Mouse (Mus musculus) gastrocnemius, postnatal 4 days (tissue): ENCODE measurements around the gene Nfyc. TPM values are rescaled to one million over a fixed set of nuclear protein-coding genes. Genes with fewer than 3 reads are reported as not detected.
A peak's percentile ranks its signal among the peaks of the same experiment; 100 is the strongest.

Experiments
- DNase-seq, 2 experiments: peaks; one replicate each; pipeline ENCODE4 v3.0.0; 2021 to 2022; ENCODE audit warnings: low spot score in 2 of 2, mixed read lengths in 2 of 2
- total RNA-seq, 2 experiments: library from RNA; stranded (reverse); gene quantifications; 2 replicates each; pipeline ENCODE4 v1.2.3; 2021

Gene Nfyc
- total RNA-seq, 2 experiments from 2014 or later = 51.1 to 55.6 TPM

GRCm38 (mm10) chr4:120755801-120756200, 75.6 kb downstream of the Nfyc start:
- no peak for DNase-seq

GRCm38 (mm10) chr4:120755299-120755698, 76.1 kb downstream of the Nfyc start:
- peak; percentile 65 to 80 for DNase-seq

- no peak for DNase-seq
Measured at GRCm38 (mm10) chr4:120749601-120750000, 81.8 kb downstream of the Nfyc start.

GRCm38 (mm10) chr4:120747941-120748866, 83.2 kb downstream of the Nfyc start, which contains the start of gene Kcnq4:
TSS of gene Kcnq4 (minus strand) at chr4:120748612.
- DNase-seq = peak in 1 of 2 experiments; percentile 11

GRCm38 (mm10) chr4:120747243-120747792, 84.1 kb downstream of the Nfyc start:
- peak in 1 of 2 experiments; percentile 58 for DNase-seq

GRCm38 (mm10) chr4:120746552-120747150, 84.7 kb downstream of the Nfyc start:
- DNase-seq = peak; percentile 38 to 53

GRCm38 (mm10) chr4:120745731-120746551, 85.4 kb downstream of the Nfyc start:
- DNase-seq = peak in 1 of 2 experiments; percentile 50

GRCm38 (mm10) chr4:120743636-120744035, 87.7 kb downstream of the Nfyc start:
- no peak for DNase-seq

GRCm38 (mm10) chr4:120741303-120741702, 90.1 kb downstream of the Nfyc start:
- DNase-seq = peak in 1 of 2 experiments; percentile 30

- no peak for DNase-seq
Measured at GRCm38 (mm10) chr4:120734012-120734622, 97.3 kb downstream of the Nfyc start.

GRCm38 (mm10) chr4:120732737-120733136, 98.6 kb downstream of the Nfyc start:
- DNase-seq = no peak

GRCm38 (mm10) chr4:120731030-120731644, 100.2 kb downstream of the Nfyc start:
- peak in 1 of 2 experiments; percentile 69 for DNase-seq

GRCm38 (mm10) chr4:120730574-120730973, 100.8 kb downstream of the Nfyc start:
- DNase-seq = no peak

- peak in 1 of 2 experiments; percentile 58 for DNase-seq
Measured at GRCm38 (mm10) chr4:120730146-120730545, 101.2 kb downstream of the Nfyc start.

GRCm38 (mm10) chr4:120729441-120729840, 101.9 kb downstream of the Nfyc start:
- DNase-seq = no peak

- no peak for DNase-seq
Measured at GRCm38 (mm10) chr4:120727842-120728241, 103.5 kb downstream of the Nfyc start.

- peak in 1 of 2 experiments; percentile 67 for DNase-seq
Measured at GRCm38 (mm10) chr4:120726174-120726573, 105.2 kb downstream of the Nfyc start.

GRCm38 (mm10) chr4:120725516-120726090, 105.8 kb downstream of the Nfyc start:
- peak in 1 of 2 experiments; percentile 62 for DNase-seq

GRCm38 (mm10) chr4:120721574-120721973, 109.8 kb downstream of the Nfyc start:
- DNase-seq = no peak

GRCm38 (mm10) chr4:120719152-120719551, 112.2 kb downstream of the Nfyc start:
- DNase-seq = no peak
